Mouse (Mus musculus) liver, adult 2 months (tissue): ENCODE measurements around the gene Gm49510.

ENCODE experiments used
- CTCF ChIP-seq: fragments of 200-500 bp; IDR thresholded peaks from 2 replicates; pipeline ENCODE4 v1.5.1; 2011; ENCODE audit warnings: low read depth, low read length, control low read depth
- POLR2A ChIP-seq: fragments of 200-500 bp; IDR thresholded peaks from 2 replicates; pipeline ENCODE4 v1.6.1; 2011; ENCODE audit warnings: low read length, control low read depth; ENCODE audit not compliant: insufficient read depth; ENCODE audit errors: extremely low read depth

DNA sequence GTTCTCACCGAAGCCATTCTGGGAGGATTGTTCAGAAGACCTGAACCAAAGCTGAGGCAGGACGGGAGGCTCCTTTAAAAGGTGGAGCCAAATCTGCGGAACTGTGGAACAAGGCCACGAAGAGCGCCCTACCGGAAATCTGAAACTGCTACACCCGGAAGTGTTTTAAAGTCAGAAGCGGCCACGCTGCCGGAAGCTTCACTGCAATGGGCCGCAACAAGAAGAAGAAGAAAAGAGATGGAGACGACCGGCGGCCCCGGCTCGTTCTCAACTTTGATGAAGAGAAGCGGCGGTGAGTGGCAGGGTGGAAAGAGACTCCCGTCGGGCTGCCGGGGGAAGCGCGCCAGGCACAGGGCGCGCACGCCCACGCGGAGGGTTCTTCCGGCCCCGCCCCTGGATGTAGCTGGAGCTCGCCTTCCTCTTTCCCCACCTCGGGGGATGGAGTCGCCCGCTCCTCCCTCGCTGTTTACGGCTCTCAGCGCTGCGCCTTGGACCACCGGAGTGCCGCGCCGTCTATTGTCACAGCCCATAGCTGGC is 35.4 kb downstream of the Gm49510 start, which contains the start of gene Nol12:
- TF ChIP-seq CTCF (0 out of 2 replicates have a peak, but pooled peaks have one; percentile 3), POLR2A (0 out of 2 replicates have a peak, but pooled peaks have one; percentile 28)
